Mouse (Mus musculus) testis, adult 2 months (tissue): ENCODE data around the gene Ntf5. TPM values are rescaled to one million over a fixed set of nuclear protein-coding genes. Genes with fewer than 3 reads are reported as not detected.
A peak's percentile ranks its signal among the peaks of the same experiment; 100 is the strongest.

Source experiments
- H3K27ac ChIP-seq: fragments of 200-500 bp; 2 replicates; pipeline ENCODE4 v1.5.1; 2012; ENCODE audit warnings: low read depth, low read length; ENCODE audit not compliant: control insufficient read depth, insufficient read depth
- H3K27me3 ChIP-seq: fragments of 200-500 bp; 2 replicates; pipeline ENCODE4 v1.6.1; 2012; ENCODE audit warnings: mild to moderate bottlenecking, low read length, moderate library complexity; ENCODE audit not compliant: control insufficient read depth, insufficient read depth
- H3K36me3 ChIP-seq: fragments of 200-500 bp; 2 replicates; pipeline ENCODE4 v1.6.1; 2012; ENCODE audit warnings: mild to moderate bottlenecking, low read length; ENCODE audit not compliant: control insufficient read depth, insufficient read depth
- H3K4me1 ChIP-seq: fragments of 200-500 bp; 2 replicates; pipeline ENCODE4 v1.6.1; 2012; ENCODE audit warnings: low read length; ENCODE audit not compliant: control insufficient read depth, insufficient read depth
- H3K4me3 ChIP-seq: fragments of 200-500 bp; 2 replicates; pipeline ENCODE4 v1.5.1; 2012; ENCODE audit warnings: low read depth, mild to moderate bottlenecking, low read length, moderate library complexity, mixed read lengths; ENCODE audit not compliant: control insufficient read depth
- CTCF ChIP-seq: fragments of 200-500 bp; IDR thresholded peaks from 2 replicates; pipeline ENCODE4 v1.5.1; 2012; ENCODE audit warnings: low read depth, mild to moderate bottlenecking, inconsistent platforms, low read length, moderate library complexity; ENCODE audit not compliant: control insufficient read depth, insufficient read depth, insufficient replicate concordance
- POLR2A ChIP-seq: fragments of 200-500 bp; IDR thresholded peaks from 2 replicates; pipeline ENCODE4 v1.6.1; 2012; ENCODE audit warnings: low read depth, mild to moderate bottlenecking, inconsistent platforms, low read length, moderate library complexity; ENCODE audit not compliant: control insufficient read depth
- polyA plus RNA-seq: library from polyadenylated mRNA; depleted of rRNA; stranded (reverse); fragments of >200 nt; gene quantifications from 2 replicates; pipeline ENCODE4 v1.2.3, GENCODE M21; 2012

Gene Ntf5
- polyA plus RNA-seq, 1 experiment: 0.19 TPM

DNA sequence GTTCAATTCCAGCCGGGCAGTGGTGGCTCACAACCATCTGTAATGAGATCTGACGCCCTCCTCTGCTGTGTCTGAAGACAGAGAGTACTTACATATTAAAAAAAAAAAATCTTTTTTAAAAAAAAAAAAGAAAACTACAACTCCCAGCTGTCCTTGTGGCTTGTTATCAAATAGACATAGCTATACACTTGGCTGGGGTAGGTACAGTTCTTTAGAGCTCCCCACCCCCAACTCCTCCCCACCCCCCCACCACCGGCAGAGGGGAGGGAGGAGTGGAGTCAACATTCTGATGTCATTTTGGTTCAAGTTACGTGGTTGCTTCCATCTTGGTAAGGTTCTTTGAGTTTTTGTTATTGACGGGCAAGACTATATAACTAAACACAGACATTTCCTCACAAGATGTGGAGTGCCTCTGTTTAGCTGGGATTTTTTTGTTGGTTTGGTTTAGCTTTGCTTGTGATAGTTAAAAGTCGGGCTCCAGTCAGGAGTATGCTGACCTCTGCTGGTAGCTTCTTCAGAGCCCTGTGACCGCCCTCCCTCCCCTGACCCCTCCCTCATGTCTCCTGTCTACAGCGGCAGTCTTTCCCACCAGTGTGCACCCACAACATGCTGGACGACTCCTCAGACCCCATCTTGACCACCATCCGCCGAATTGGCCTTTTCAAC is 34.0 kb downstream of the Ntf5 start:
- H3K4me3 ChIP-seq: no peak overlapping the region
- no peak overlapping the region for H3K27ac ChIP-seq
- H3K4me1 ChIP-seq: peaks cover 6% of the 10 kb centered on the region
- H3K36me3 ChIP-seq: no peaks in the 10 kb centered on the region
- H3K27me3 ChIP-seq: no peaks in the 10 kb centered on the region
- TF ChIP-seq POLR2A: no peak
- peak; percentile 19; the same call in 1 of the 2 replicates for TF ChIP-seq CTCF

DNA sequence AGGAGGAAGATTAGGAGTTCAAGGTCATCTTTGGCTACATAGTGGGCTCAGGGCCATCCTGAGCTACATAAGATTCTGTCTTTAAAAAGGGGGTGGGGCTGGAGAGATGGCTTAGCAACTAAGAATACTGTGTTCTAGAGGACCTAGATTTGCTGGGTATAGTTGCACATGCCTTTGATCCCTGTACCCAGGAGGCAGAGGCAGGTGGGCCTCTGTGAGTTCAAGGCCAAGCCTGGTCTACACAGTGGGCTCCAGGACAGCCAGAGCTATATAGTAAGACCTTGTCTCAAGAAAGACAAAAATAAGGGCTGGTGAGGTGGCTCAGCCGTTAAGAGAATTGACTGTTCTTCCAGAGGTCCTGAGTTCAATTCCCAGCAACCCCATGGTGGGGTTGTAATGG is 36.5 kb downstream of the Ntf5 start:
- no peaks in the 10 kb centered on the region for H3K36me3 ChIP-seq
- TF ChIP-seq CTCF: no peak
- TF ChIP-seq POLR2A: no peak
- H3K27ac ChIP-seq: no peak overlapping the region
- H3K4me3 ChIP-seq: no peak overlapping the region
- H3K27me3 ChIP-seq: no peaks in the 10 kb centered on the region
- H3K4me1 ChIP-seq: peaks cover 5% of the 10 kb centered on the region

- TF ChIP-seq POLR2A (no peak), CTCF (peak; percentile 84; the same call in 1 of the 2 replicates)
- Histone ChIP-seq H3K4me1 (peaks cover 5% of the 10 kb centered on the region), H3K4me3 (peak overlapping the region; percentile 54), H3K36me3 (no peaks in the 10 kb centered on the region), H3K27me3 (no peaks in the 10 kb centered on the region), H3K27ac (no peak overlapping the region)
Measured at GRCm38 (mm10) chr7:45451344-45451982, 38.0 kb downstream of the Ntf5 start.

DNA sequence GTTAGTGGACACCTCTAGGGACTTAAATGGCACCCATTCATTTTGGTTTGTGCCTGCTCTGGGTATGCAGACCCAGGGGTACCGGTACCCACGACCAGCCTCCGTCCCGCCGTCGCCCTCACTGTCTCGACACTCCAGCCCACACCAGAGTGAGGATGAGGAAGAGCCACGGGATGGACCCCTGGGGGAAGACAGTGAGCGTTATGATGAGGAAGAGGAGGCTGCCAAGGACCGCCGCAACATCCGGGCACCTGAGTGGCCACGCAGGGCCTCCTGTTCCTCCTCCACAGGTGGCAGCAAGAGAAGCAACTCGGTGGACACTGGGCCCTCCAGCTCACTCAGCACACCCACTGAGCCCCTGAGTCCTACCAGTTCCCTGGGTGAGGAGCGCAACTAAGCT is 41.5 kb downstream of the Ntf5 start:
- H3K27ac ChIP-seq: no peak overlapping the region
- H3K27me3 ChIP-seq: no peaks in the 10 kb centered on the region
- H3K4me3 ChIP-seq: no peak overlapping the region
- H3K4me1 ChIP-seq: peaks cover 16% of the 10 kb centered on the region
- TF ChIP-seq POLR2A: no peak
- no peak for TF ChIP-seq CTCF
- H3K36me3 ChIP-seq: no peaks in the 10 kb centered on the region

- Histone ChIP-seq H3K36me3 (no peaks in the 10 kb centered on the region), H3K4me3 (no peak overlapping the region)
- no peak for TF ChIP-seq CTCF
- no peak for TF ChIP-seq POLR2A
Measured at GRCm38 (mm10) chr7:45455932-45456696, 42.6 kb downstream of the Ntf5 start.

DNA sequence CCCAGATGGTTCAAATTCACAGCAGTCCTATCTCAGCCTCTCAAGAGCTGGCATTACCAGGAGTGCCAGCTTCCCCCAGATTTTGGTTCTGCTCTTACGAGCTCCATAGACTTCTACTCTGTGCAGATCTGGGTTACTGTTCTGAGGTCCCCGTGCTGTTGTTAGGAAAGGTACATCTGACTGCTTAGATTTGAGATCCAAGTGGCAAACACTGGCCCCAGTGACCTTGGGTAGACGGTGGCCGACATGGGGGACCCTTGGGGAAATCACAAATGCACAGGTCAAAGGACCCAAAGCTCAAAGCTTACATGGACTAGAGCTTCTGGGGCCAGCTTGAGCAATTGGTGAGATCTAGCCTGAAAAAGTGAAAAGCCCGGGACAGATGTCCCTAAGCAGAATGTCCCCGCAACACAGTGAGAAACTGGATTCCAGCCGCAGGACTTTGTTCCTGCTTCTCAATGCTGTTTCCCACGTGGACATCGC is 43.3 kb downstream of the Ntf5 start:
- no peak for TF ChIP-seq CTCF
- H3K36me3 ChIP-seq: no peaks in the 10 kb centered on the region
- no peaks in the 10 kb centered on the region for H3K27me3 ChIP-seq
- no peak overlapping the region for H3K4me3 ChIP-seq
- no peak overlapping the region for H3K27ac ChIP-seq
- peaks cover 22% of the 10 kb centered on the region for H3K4me1 ChIP-seq

More at GRCm38 (mm10) chr7:45455932-45456696, 42.6 kb downstream of the Ntf5 start:
- no peaks in the 10 kb centered on the region for H3K27me3 ChIP-seq
- peaks cover 26% of the 10 kb centered on the region for H3K4me1 ChIP-seq
- no peak overlapping the region for H3K27ac ChIP-seq

DNA sequence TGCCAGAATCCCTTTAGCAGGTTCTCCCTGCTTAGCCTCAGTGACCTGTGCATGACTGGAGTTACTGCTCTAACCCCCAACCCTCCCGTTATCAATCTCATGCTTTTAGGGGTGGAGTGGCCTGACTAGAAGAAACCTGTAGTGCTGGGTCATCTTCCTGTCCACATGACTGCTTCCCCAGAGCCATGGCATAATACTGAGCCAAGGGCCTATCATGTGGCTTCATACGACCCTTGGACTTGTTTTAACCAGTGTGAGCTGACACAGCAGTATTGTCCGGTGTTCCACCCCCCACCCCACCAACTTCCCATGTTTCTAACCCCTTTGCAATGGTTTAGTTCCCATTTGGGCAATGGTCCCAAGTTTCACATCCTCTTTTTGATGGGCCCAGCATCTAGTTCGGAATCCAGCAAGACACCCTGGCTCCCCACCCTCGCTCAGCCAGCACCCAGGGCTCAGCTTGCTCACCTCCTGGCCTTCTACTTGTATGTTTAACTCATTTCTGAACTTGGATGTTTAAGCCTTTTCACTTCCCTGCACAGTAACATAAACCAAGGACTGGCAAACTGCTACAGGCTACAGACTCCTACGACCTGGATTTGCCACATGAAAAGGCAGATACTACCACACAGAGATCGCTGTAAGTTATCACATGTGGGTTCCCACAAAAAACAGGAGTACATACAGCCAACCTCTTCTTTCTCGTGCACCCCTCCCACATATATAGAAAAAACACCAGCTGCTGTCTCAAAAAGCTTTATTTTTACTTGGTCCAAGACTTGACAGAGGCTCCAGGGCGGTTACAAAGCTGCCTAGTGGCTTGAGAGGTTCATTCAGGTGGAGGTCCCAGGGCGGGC is 43.9 kb downstream of the Ntf5 start:
- Histone ChIP-seq H3K4me3 (no peak overlapping the region), H3K36me3 (no peaks in the 10 kb centered on the region), H3K27ac (no peak overlapping the region), H3K4me1 (peaks cover 21% of the 10 kb centered on the region), H3K27me3 (no peaks in the 10 kb centered on the region)
- no peak for TF ChIP-seq CTCF
- no peak for TF ChIP-seq POLR2A
